Mouse (Mus musculus): ENCODE results near the gene Asic4. TPM values are rescaled to one million over a fixed set of nuclear protein-coding genes. Genes with fewer than 3 reads are reported as not detected.

Asic4 gene
- polyA plus RNA-seq, 1 experiment from 2014 or later = 2.3 TPM

- Histone ChIP-seq H3K27me3 (ENCODE audit: insufficient read depth, poor library complexity, severe bottlenecking) (peaks cover 70% of the 10 kb centered on the region), H3K9me3 (no peaks in the 10 kb centered on the region), H3K27ac (peak within 1 kb of the TSS; percentile 92), H3K4me1 (peaks cover 32% of the 10 kb centered on the region), H3K36me3 (peaks cover 31% of the 10 kb centered on the region), H3K4me3 (peak within 1 kb of the TSS; percentile 89)
- peak; percentile 99 for DNase-seq (ENCODE audit: low spot score)
- WGBS = under 1% methylated on average over 76 of the region's 76 CpGs
These were observed 28.8 kb downstream of the Asic4 start, which contains the start of the genes Chpf and Tmem198 for GRCm38 (mm10) chr1:75478916-75479634. Gene Chpf, minus strand, starts transcription at chr1:75479307. Gene Tmem198, plus strand, starts transcription at chr1:75479532.

DNA sequence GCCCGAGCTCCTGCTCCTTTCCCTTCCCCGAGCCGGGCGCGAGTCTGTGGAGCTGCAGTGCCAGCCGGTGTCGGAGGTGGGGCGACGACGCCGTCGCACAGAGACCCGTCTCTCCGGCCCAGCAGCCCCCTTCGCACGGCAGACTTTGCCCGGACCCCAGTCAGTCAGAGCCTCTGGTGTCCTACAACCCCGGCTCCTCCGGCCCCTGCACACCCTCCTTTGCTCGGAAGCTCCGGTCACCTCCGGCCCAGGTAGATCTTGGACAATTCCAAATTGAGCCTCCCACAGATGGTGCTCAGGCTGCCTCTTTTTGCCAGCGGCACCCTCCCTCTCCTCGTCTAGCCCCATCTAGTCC is 29.4 kb downstream of the Asic4 start:
- H3K27me3 ChIP-seq (ENCODE audit: insufficient read depth, poor library complexity, severe bottlenecking) = peaks cover 71% of the 10 kb centered on the region
- H3K4me1 ChIP-seq = peaks cover 32% of the 10 kb centered on the region
- WGBS = 2% methylated on average over 23 of the region's 24 CpGs

GRCm38 (mm10) chr1:75480036-75480435 is 29.8 kb downstream of the Asic4 start:
- peaks cover 71% of the 10 kb centered on the region for H3K27me3 ChIP-seq (ENCODE audit: insufficient read depth, poor library complexity, severe bottlenecking)
- DNase-seq (ENCODE audit: low spot score) = no peak
- H3K27ac ChIP-seq = no peak overlapping the region
- WGBS = 24% methylated on average over 13 of the region's 13 CpGs
- peaks cover 22% of the 10 kb centered on the region for H3K36me3 ChIP-seq
- peak overlapping the region; percentile 89 for H3K4me3 ChIP-seq
- H3K9me3 ChIP-seq = no peaks in the 10 kb centered on the region
- H3K4me1 ChIP-seq = peaks cover 32% of the 10 kb centered on the region

More for the DNA sequence above, 29.4 kb downstream of the Asic4 start:
- no peaks in the 10 kb centered on the region for H3K9me3 ChIP-seq
- H3K4me3 ChIP-seq = peak overlapping the region; percentile 89
- no peak for DNase-seq (ENCODE audit: low spot score)
- H3K36me3 ChIP-seq = peaks cover 26% of the 10 kb centered on the region
- H3K27ac ChIP-seq = 0 out of 2 replicates have a peak overlapping the region, but pooled peaks have one; percentile 92

- Histone ChIP-seq H3K27me3 (ENCODE audit: insufficient read depth, poor library complexity, severe bottlenecking) (peaks cover 71% of the 10 kb centered on the region), H3K36me3 (peaks cover 20% of the 10 kb centered on the region), H3K4me1 (peaks cover 32% of the 10 kb centered on the region), H3K4me3 (no peak overlapping the region), H3K27ac (no peak overlapping the region), H3K9me3 (no peaks in the 10 kb centered on the region)
- DNase-seq (ENCODE audit: low spot score) = no peak
- WGBS = 79% methylated on average over 7 of the region's 7 CpGs
These were observed 30.5 kb downstream of the Asic4 start for GRCm38 (mm10) chr1:75480735-75481134.

DNA sequence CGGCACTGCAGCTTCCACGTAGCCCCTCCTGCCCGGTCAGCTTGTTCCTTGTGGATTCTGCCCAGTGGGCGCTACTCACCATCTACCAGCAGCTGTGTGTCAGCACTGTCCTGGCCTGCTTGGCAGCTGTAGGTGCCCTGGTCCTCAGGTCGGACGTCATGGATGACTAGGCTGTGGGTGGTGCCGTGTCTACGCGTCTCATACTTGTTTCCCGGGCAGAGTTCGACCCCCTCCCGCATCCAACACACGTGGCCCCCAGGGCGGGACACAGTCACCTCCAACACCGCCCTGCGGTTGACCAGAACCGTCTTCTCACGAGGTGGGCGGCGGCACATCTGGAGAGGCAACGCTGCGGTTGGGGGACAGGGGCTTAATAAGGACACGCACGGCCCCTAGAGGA is 36.3 kb downstream of the Asic4 start:
- Histone ChIP-seq H3K9me3 (no peaks in the 10 kb centered on the region), H3K27ac (no peak overlapping the region), H3K27me3 (ENCODE audit: insufficient read depth, poor library complexity, severe bottlenecking) (peaks cover 89% of the 10 kb centered on the region), H3K4me1 (peaks cover 30% of the 10 kb centered on the region), H3K36me3 (peaks cover 46% of the 10 kb centered on the region), H3K4me3 (peak overlapping the region; percentile 61)
- 14% methylated on average over 24 of the region's 24 CpGs for WGBS
- no peak for DNase-seq (ENCODE audit: low spot score)

GRCm38 (mm10) chr1:75487040-75487404 is 36.8 kb downstream of the Asic4 start:
- DNase-seq (ENCODE audit: low spot score) = no peak
- 3% methylated on average over 13 of the region's 13 CpGs for WGBS
- Histone ChIP-seq H3K9me3 (no peaks in the 10 kb centered on the region), H3K4me3 (peak overlapping the region; percentile 61), H3K27me3 (ENCODE audit: insufficient read depth, poor library complexity, severe bottlenecking) (peaks cover 86% of the 10 kb centered on the region), H3K4me1 (peaks cover 31% of the 10 kb centered on the region), H3K36me3 (peaks cover 50% of the 10 kb centered on the region), H3K27ac (no peak overlapping the region)

GRCm38 (mm10) chr1:75487405-75488161 is 37.3 kb downstream of the Asic4 start:
- WGBS = 1% methylated on average over 62 of the region's 62 CpGs
- Histone ChIP-seq H3K9me3 (no peaks in the 10 kb centered on the region), H3K4me3 (peak overlapping the region; percentile 61), H3K27ac (no peak overlapping the region; the same call in 1 of the 2 replicates), H3K27me3 (ENCODE audit: insufficient read depth, poor library complexity, severe bottlenecking) (peaks cover 84% of the 10 kb centered on the region), H3K4me1 (peaks cover 31% of the 10 kb centered on the region), H3K36me3 (peaks cover 56% of the 10 kb centered on the region)
- DNase-seq (ENCODE audit: low spot score) = peak; percentile 91

DNA sequence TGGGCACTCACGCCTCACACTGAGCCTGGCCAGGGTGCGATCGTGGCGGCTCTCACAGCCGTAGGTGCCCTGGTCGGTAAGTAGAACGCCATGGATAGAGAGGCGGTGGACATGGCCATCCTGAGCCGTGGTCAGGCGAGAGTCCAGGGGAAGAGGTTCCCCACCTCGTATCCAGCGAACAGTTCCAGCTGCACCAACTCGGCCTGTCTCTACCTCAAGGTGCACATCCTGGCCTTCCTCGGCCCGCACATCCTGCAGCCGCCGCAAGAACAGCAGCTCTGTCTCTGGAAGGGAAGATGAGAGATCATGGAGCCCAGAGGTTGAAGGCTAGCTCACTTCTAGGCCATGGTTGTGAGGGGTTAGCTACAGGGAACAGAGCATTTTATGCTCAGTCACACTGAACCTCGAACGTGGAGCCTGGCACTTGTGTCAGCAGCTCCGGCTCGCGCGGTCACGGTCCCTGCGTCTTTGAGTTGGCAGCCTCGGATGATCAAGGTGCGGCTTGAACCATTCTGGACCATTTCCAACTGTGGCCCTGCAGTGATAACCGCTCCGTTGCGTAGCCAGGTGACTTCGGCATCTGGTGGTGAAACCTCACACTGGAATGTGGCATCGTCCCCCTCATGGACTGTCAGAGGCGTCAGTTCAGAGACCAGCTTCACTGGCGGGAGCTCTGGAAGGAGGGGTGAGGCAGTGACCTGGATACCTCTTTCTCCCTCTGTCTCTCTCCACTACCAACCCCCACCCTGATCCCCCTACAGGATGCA is 40.7 kb downstream of the Asic4 start:
- no peak overlapping the region for H3K27ac ChIP-seq
- peaks cover 28% of the 10 kb centered on the region for H3K4me1 ChIP-seq
- H3K27me3 ChIP-seq (ENCODE audit: insufficient read depth, poor library complexity, severe bottlenecking) = peaks cover 60% of the 10 kb centered on the region
- no peak for DNase-seq (ENCODE audit: low spot score)
- no peaks in the 10 kb centered on the region for H3K9me3 ChIP-seq
- peaks cover 75% of the 10 kb centered on the region for H3K36me3 ChIP-seq
- H3K4me3 ChIP-seq = no peak overlapping the region
- 77% methylated on average over 34 of the region's 34 CpGs for WGBS

DNA sequence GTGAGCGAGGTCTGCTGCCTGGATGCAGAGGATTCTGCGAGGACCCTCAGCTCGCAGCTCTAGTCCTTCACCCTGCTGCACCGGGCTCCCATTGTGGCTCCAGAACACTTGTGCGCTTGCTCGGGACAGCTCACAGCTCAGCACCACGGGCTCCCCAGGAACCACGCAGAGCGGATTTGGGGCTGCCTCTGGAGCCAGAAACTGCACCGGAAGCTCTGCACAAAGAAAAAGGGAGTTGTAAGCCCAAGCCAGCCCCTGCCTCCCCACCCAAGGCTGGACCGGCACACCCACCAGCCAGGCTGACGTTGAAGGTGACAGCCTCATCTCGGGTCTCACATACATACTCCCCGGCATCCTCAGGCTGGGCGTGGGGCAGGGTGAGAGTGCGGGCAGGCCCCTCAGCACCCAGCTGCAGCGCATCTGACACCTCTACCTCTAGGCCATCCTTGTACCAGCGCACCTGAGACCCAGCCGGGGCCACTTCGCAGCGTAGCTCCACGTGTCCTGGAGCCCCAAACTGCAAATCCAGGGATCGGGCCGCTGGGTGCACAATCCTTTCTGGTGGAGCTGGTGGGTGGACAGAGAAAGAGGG is 42.4 kb downstream of the Asic4 start:
- peaks cover 86% of the 10 kb centered on the region for H3K36me3 ChIP-seq
- H3K27ac ChIP-seq = no peak overlapping the region
- no peaks in the 10 kb centered on the region for H3K9me3 ChIP-seq
- no peak for DNase-seq (ENCODE audit: low spot score)
- H3K27me3 ChIP-seq (ENCODE audit: insufficient read depth, poor library complexity, severe bottlenecking) = peaks cover 45% of the 10 kb centered on the region
- no peak overlapping the region for H3K4me3 ChIP-seq
- 49% methylated on average over 24 of the region's 24 CpGs for WGBS
- H3K4me1 ChIP-seq = peaks cover 16% of the 10 kb centered on the region; the same call in 1 of the 2 replicates

DNA sequence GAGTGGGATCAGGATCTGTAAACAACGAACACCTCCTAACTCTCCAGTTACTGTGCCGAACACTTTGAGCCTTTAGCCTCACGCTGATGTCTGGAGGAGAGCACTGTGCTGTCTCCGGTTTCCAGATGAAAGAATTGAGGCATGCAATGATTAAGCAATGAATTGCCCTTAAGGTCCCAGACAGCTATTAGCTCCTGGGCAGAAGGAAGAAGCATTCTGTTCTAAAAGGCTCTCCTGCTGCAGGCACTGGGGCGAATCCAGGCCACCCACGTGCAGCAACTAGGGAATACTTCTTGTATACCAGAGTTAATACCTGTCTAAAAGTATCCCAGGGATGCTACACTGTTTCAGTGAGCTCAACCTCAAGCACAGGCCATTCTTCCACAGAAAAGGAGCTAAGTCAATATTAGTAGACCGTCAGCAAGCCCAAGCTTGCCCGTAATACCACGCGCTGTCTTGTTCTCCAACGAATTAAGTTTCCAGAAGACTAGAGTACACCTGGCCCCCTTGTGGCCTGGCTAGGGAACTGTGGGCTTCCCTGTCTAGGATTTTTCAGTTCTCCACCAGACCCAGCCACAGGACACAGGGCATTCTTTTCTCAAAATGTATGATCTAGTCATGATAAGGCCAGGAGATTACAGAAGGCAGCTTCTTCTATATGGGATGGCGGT is 44.8 kb downstream of the Asic4 start:
- Histone ChIP-seq H3K9me3 (no peaks in the 10 kb centered on the region), H3K4me1 (0 out of 2 replicates have a peak, but pooled peaks cover 3% of the 10 kb centered on the region), H3K36me3 (peaks cover 93% of the 10 kb centered on the region), H3K27me3 (ENCODE audit: insufficient read depth, poor library complexity, severe bottlenecking) (peaks cover 23% of the 10 kb centered on the region), H3K4me3 (no peak overlapping the region), H3K27ac (no peak overlapping the region)
- DNase-seq (ENCODE audit: low spot score) = no peak
- WGBS = 72% methylated on average over 12 of the region's 12 CpGs

GRCm38 (mm10) chr1:75498897-75499296 is 48.7 kb downstream of the Asic4 start:
- no peak for DNase-seq (ENCODE audit: low spot score)
- Histone ChIP-seq H3K27ac (no peak overlapping the region), H3K4me1 (peaks cover 16% of the 10 kb centered on the region), H3K36me3 (peaks cover 94% of the 10 kb centered on the region), H3K9me3 (no peaks in the 10 kb centered on the region), H3K4me3 (no peak overlapping the region), H3K27me3 (ENCODE audit: insufficient read depth, poor library complexity, severe bottlenecking) (no peaks in the 10 kb centered on the region)
- WGBS = 84% methylated on average over 4 of the region's 4 CpGs

DNA sequence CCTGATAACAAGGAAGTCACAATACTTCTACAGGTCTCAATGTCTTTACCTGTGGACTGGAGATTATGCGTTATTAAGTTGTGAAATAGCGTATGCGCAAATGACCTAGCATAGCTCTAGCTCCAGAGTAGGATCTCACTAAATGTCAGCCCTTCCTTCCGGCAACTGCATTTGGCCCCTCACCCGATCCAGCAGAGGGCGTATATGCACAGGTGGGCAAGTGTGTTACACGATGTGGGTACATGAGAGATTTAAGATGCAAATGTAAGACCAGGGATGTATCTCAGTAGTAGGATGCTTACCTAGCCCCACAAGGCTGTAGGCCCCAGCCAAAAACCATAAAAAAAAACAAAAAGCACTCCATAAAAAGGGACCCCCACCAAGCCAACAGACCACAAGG is 49.2 kb downstream of the Asic4 start:
- H3K4me3 ChIP-seq = no peak overlapping the region
- H3K4me1 ChIP-seq = peaks cover 22% of the 10 kb centered on the region
- H3K27me3 ChIP-seq (ENCODE audit: insufficient read depth, poor library complexity, severe bottlenecking) = no peaks in the 10 kb centered on the region
- H3K27ac ChIP-seq = no peak overlapping the region
- H3K36me3 ChIP-seq = peaks cover 95% of the 10 kb centered on the region
- no peaks in the 10 kb centered on the region for H3K9me3 ChIP-seq
- 77% methylated on average over 7 of the region's 7 CpGs for WGBS
- DNase-seq (ENCODE audit: low spot score) = no peak

Data from heart, embryonic 10.5 days (tissue).